Mouse (Mus musculus) ovary, adult 18-20 months (tissue): Measurements from ENCODE around the gene Zfp503.

Source experiments
- DNase-seq: peaks from one replicate; pipeline ENCODE4 v3.0.0; 2022; ENCODE audit warnings: low spot score, mixed read lengths

Zfp503 gene

GRCm38 (mm10) chr14:21993251-21994060 is 4.1 kb upstream of the Zfp503 start:
- DNase-seq = no peak

- no peak for DNase-seq
Observed at GRCm38 (mm10) chr14:21992321-21992885, 3.0 kb upstream of the Zfp503 start.

GRCm38 (mm10) chr14:21991856-21992255 is 2.5 kb upstream of the Zfp503 start:
- no peak for DNase-seq

GRCm38 (mm10) chr14:21991251-21991780 is 1.9 kb upstream of the Zfp503 start:
- DNase-seq = peak; percentile 89

- peak; percentile 44 for DNase-seq
Observed at GRCm38 (mm10) chr14:21990321-21991021, 1.1 kb upstream of the Zfp503 start.

- DNase-seq = peak; percentile 22
Observed at GRCm38 (mm10) chr14:21988577-21989290, 667 bp downstream of the Zfp503 start.

GRCm38 (mm10) chr14:21987660-21988576 is 1.5 kb downstream of the Zfp503 start:
- peak; percentile 99 for DNase-seq

GRCm38 (mm10) chr14:21986733-21987659 is 2.4 kb downstream of the Zfp503 start:
- peak; percentile 13 for DNase-seq

- DNase-seq = peak; percentile 82
Observed at GRCm38 (mm10) chr14:21985981-21986732, 3.2 kb downstream of the Zfp503 start.

GRCm38 (mm10) chr14:21985426-21985931 is 3.9 kb downstream of the Zfp503 start:
- no peak for DNase-seq

GRCm38 (mm10) chr14:21984757-21985425 is 4.5 kb downstream of the Zfp503 start:
- peak; percentile 29 for DNase-seq

GRCm38 (mm10) chr14:21983950-21984730 is 5.3 kb downstream of the Zfp503 start:
- no peak for DNase-seq

- DNase-seq = peak; percentile 25
Observed at GRCm38 (mm10) chr14:21983311-21983949, 6.0 kb downstream of the Zfp503 start.

- DNase-seq = peak; percentile 51
Observed at GRCm38 (mm10) chr14:21982592-21983310, 6.7 kb downstream of the Zfp503 start.

GRCm38 (mm10) chr14:21982096-21982591 is 7.3 kb downstream of the Zfp503 start:
- no peak for DNase-seq

GRCm38 (mm10) chr14:21981462-21981861 is 7.9 kb downstream of the Zfp503 start:
- DNase-seq = peak; percentile 73
